ENCODE assay signal across 13 mouse cellular contexts in genomic region chr13:44624716-44625115, GRCm38 (mm10).
DNase-seq lines count a peak whose midpoint lies in the region; ATAC-seq and TF ChIP-seq lines count a peak whose summit lies in the region.
"Had no signal": no experiment of that assay in that cellular context is flagged by ENCODE, and none has a peak within 500 bp of the region (broad histone marks: within the 10 kb centered on the region; RNA-seq: fewer than 3 reads in every experiment).

No protein-coding gene starts in this region.

- H3K4me2 ChIP-seq in heart, embryonic 16.5 days (ENCODE audit: low read depth, low read length) = no peak overlapping the region
- H3K4me2 ChIP-seq: liver, embryonic 13.5 days had no signal

- H3K27ac ChIP-seq in heart, embryonic 16.5 days (ENCODE audit: low read length) = peak overlapping the region; percentile 61; the same call in 1 of the 2 replicates
- H3K27ac ChIP-seq: liver, embryonic 13.5 days had no signal

- H3K4me3 ChIP-seq in heart, embryonic 16.5 days (ENCODE audit: low read length) = no peak overlapping the region
- H3K4me3 ChIP-seq: erythroblast, embryonic 14.5 days; liver, embryonic 13.5 days; myocyte had no signal

- no peak for DNase-seq in heart, adult 9 months (ENCODE audit: low spot score in 2 of 2)
- peak; percentile 18 for DNase-seq in ovary, postnatal 36 days (ENCODE audit: low spot score)
- no peak for DNase-seq in ovary, postnatal 14 days (ENCODE audit: low spot score)
- DNase-seq in brain, embryonic 14.5 days (ENCODE audit: low read depth) = peak; percentile 42
- peak; percentile 43 to 57 for DNase-seq in thymus, postnatal 36 days
- no peak for DNase-seq in left cerebral cortex, adult 11 months (ENCODE audit: low spot score)
- DNase-seq: cerebellum, adult 2 months; kidney, adult 18-20 months; liver, embryonic 13.5 days; right cerebral cortex, postnatal 4 days had no signal

- TF ChIP-seq CTCF in brain, embryonic 14.5 days (IDR thresholded peaks at IDR 0.05; ENCODE audit: borderline replicate concordance, extremely low read depth, insufficient read depth, insufficient read length) = no peak

- H3K9me3 ChIP-seq in heart, embryonic 16.5 days (replicated peaks; ENCODE audit: control insufficient read depth, low read length) = no peaks in the 10 kb centered on the region
- H3K9me3 ChIP-seq: liver, embryonic 13.5 days had no signal

- no peaks in the 10 kb centered on the region for H3K36me3 ChIP-seq in heart, embryonic 16.5 days (ENCODE audit: control insufficient read depth, insufficient read depth)
- H3K36me3 ChIP-seq: liver, embryonic 13.5 days had no signal

- peaks cover 55% of the 10 kb centered on the region for H3K4me1 ChIP-seq in heart, embryonic 16.5 days (ENCODE audit: control insufficient read depth, insufficient read depth, low read length)
- H3K4me1 ChIP-seq: liver, embryonic 13.5 days had no signal

- H3K9ac ChIP-seq in heart, embryonic 16.5 days (ENCODE audit: low read length) = peak overlapping the region; percentile 6
- H3K9ac ChIP-seq: liver, embryonic 13.5 days had no signal

- WGBS in heart, embryonic 16.5 days = 51% methylated on average over 13 of the region's 13 CpGs

- no peak for TF ChIP-seq POLR2A in brain, embryonic 14.5 days (IDR thresholded peaks at IDR 0.05; ENCODE audit: borderline replicate concordance, extremely low read depth, insufficient read depth, insufficient read length, poor library complexity, severe bottlenecking)

- no peak for ATAC-seq in heart, embryonic 16.5 days (replicated peaks; ENCODE audit: extremely low read depth, insufficient read depth, low FRiP score)

- H3K27me3 ChIP-seq in heart, embryonic 16.5 days (ENCODE audit: control insufficient read depth, insufficient read depth, low read length) = no peaks in the 10 kb centered on the region
- H3K27me3 ChIP-seq: liver, embryonic 13.5 days had no signal

Comparison
In these comparisons a context has a peak if more than half of its experiments do, and no peak if none do; other contexts are left out.
1. DNase-seq: peak in ovary, postnatal 36 days (single experiment), brain, embryonic 14.5 days (single experiment) and thymus, postnatal 36 days (2 of 2); none in heart, adult 9 months (0 of 2), ovary, postnatal 14 days (single experiment) and left cerebral cortex, adult 11 months (single experiment).